Mouse (Mus musculus) kidney, adult 10 weeks (tissue): ENCODE measurements around the gene Snx29. TPM values are rescaled to one million over a fixed set of nuclear protein-coding genes. Genes with fewer than 3 reads are reported as not detected.

Source experiments
- polyA plus RNA-seq: library from polyadenylated mRNA; stranded (reverse); fragments of 350-450 nt; fragmentation: Illumina TruSeq; extraction: RNeasy Lipid Tissue Mini Kit (QIAGEN cat#74804); gene quantifications from one replicate; pipeline ENCODE4 v1.2.3, GENCODE M21; 2014; ENCODE audit warnings: low read depth, low replicate concordance

Gene Snx29
- 19.2 TPM for polyA plus RNA-seq

DNA sequence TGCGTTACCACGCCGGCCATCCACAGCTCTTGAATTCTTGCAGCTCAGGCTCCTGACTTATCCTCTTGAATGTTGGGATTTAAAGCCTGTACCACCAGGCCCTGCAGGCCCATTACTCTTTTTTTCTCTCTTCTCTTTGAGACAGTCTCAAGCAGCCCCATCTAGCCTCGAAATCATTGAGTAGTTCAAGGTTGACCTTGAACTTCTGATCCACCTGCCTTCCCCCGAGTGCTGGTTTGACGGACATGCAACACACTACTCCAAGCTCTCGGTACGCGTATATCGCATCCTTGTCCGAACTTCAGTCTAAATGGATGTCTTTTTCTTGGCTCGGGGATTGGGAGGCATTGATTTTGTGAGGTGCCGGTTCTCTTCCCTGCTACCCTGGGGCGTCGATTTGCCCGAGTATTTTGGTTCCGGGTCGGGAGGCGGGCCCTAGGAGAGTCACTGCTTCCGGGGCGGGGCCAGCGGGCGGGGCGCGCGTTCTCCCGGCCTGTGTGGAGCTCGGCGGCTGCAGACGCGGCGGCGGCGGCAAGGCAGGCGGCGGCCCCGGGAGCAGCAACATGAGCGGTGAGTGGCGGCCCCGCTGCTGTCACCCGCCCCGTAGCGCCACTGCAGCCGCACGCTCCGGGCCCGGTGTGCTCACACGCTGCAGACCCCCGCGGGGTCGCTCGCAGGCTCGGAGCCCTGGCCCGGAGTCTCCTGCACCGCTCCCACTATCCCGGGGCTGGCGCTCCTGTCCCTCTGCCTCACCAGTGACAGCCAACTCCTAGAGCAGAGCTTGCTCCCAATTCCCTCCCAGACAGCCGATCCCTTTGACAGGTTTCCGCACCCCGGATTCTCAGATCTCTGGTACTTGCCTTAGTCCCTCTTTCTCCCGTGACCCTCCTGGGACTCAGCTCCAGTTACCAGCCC, at the start of gene Snx29:
Snx29 (plus strand) TSS at position 500 of the 915 bp plus-strand sequence.

DNA sequence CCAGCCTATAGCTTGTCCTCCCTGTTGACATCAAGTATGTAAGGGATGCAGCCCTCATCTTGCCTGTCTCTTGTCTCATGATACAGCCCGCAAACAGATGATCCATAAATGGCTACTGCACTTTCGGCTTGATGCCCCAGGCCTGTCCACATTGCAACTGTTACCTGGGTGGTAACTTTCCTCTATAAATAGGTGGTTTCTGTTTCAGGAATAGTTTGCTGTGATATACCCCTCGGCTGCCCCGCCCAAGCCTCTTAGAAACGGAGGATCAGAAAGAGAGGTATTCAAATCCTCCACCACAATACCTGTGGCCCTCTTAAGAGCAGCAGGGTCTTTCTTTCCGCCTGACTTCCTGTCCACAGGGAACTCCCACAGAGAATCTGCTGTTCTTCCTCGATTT, 9.2 kb upstream of the Snx29 start, which contains the start of gene Tnfrsf17:
Tnfrsf17 (plus strand) TSS at position 301 of the 400 bp plus-strand sequence.

Other genes with a start within 250 kb of the Snx29 start
- gene Txndc11, start 188.3 kb upstream of the Snx29 start, polyA plus RNA-seq = 18.9 TPM
- 118 TPM for gene Zc3h7a, start 146.5 kb upstream of the Snx29 start, polyA plus RNA-seq
- gene Rsl1d1, start 119.6 kb upstream of the Snx29 start, polyA plus RNA-seq = 140 TPM
- 370 TPM for gene Gspt1, start 68.6 kb upstream of the Snx29 start, polyA plus RNA-seq
- not detected for gene Tnfrsf17, start 9.1 kb upstream of the Snx29 start, polyA plus RNA-seq